Mouse (Mus musculus) retina, embryonic 14.5 days (tissue): ENCODE results near the gene Tedc1.

ENCODE experiments used
- DNase-seq: peaks from one replicate; pipeline ENCODE4 v3.0.0-alpha.2; 2015; ENCODE audit warnings: low spot score

Gene Tedc1

DNA sequence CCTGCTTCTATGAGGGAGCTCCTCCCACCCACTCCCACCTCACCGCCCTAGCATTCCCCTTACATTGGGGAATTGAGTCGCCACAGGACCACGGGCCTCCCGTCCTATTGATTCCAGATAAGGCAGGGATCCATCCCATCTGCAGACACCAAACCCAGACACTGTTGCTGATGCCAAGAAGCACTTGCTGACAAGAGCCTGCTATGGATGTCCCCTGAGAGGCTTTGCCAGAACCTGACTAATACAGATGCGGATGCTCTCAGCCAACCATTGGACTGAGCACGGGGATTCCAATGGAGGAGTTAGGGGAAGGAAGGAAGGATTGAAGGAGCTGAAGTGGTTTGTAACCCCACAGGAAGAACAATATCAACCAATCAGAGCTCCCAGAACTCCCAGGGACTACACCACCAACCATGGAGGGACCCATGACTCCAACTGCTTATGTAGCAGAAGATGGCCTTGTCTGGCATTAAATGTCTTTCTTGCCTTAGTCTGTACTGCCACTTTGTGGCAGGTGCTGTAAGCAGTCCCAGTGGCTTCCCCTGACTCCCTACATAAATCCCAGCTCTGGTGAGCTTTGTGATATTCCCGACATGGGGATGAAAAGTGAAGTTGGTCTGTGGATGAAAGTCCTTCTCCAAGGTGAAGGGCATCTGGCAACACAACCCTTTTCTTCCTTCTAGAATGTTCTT is 49.2 kb downstream of the Tedc1 start:
- DNase-seq: no peak

DNA sequence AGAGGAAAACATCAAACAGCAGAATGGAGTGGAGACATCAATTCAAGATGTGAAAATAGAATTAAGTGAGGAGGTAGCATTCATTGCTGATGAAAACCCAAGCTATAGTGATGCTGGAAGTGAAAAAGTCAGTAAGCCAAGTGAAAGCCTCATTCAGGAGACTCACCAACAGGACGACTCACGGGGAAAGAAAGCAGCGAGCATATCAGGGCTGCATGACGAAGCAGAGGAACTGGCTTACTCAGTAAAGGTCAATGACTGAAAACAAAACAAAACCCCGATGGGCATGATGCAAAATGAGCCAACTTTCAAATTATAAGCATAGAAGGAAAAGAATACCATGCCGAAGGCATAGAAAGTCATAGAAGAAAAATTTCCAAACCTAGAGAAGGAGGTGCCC is 51.5 kb downstream of the Tedc1 start:
- DNase-seq: no peak

GRCm38 (mm10) chr12:113210586-113211378 is 54.6 kb downstream of the Tedc1 start:
- DNase-seq: no peak

- no peak for DNase-seq
These were observed 55.6 kb downstream of the Tedc1 start for GRCm38 (mm10) chr12:113211772-113212171.

DNA sequence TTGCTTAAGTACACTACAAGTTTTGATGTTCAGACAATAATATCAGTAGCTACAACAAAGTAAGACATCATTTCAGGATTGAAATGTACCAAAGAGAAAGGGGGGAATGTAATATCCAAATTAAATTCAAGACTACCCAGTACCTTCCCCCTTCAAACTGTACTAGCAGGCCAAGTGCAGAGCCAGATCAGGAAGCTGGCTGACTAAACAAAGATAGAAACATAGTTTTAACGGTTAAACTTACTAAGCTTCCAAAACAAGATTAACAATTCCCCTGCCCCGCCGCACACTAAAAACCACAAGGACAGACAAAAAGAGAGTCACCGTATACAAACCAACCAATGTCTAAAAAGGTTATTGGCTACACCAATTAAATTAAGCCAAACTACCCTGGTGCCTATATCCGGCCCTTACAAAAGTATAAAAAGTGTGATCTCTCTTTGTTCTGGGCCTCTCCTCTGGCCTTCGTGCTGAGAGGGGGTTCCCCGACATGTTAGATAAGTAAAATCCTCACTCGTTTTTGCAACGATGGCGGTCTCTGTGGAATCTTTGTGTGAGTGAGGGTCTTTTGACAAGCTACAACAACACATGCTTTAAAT is 56.2 kb downstream of the Tedc1 start:
- DNase-seq: no peak

DNA sequence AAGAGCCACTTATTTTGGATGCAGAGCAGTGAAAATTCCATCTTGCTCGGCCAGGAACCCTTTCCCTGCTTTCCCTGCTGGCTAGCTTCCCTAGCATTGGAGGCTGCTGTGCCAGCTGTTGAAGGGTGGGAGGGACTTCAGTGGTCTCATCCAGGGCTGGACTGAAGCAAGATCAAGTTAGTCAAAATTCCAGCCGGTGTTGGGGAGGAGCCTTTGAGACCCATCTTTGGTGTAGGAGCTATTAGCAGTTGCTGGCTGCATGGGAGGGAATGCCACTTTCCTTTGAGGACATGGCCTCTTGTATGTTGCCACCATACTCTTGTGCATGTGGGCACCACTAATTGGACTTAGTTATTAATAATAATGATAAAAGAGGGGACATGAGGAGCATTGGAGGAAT is 57.0 kb downstream of the Tedc1 start:
- DNase-seq: no peak

DNA sequence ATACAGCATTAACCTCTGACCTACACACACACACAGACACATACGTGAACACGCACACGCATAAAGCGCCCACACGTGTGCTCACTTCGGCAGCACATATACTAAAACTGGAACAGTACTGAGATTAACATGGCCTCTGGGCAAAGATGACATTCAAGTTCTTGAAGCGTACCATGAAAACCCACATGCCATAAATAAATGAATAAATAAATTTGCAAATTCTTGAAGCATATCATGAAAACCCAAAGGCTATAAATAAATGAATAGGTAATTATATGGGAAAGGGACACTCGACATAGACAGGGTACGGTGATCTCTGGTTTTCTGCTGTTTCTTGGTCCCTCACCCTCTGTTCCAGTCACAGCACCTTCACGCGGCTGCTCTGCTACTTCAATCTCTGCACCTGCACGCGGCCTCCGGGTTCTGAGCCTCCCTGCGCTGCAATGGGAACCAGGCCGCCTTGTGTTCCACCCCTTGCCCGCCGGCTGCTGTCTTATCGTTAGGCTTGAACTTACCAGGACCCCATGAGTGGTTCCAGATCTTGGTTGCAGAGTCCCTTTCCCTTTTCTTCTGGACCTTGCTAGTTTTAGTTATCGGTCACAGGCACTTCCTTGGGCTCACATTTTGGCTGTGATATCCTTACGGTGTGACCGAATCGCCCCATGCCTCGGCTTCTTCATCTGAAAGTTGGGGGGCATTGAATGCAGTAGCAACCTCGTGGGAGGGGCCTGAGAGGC is 58.0 kb downstream of the Tedc1 start:
- no peak for DNase-seq

- no peak for DNase-seq
These were observed 58.9 kb downstream of the Tedc1 start for GRCm38 (mm10) chr12:113214972-113215666.
